Mouse (Mus musculus): ENCODE data around the gene Prkar2b.

Prkar2b gene

GRCm38 (mm10) chr12:31955843-31956242, 105.3 kb downstream of the Prkar2b start:
- DNase-seq = no peak

- DNase-seq = no peak
Observed at GRCm38 (mm10) chr12:31950659-31951031, 110.5 kb downstream of the Prkar2b start.

DNA sequence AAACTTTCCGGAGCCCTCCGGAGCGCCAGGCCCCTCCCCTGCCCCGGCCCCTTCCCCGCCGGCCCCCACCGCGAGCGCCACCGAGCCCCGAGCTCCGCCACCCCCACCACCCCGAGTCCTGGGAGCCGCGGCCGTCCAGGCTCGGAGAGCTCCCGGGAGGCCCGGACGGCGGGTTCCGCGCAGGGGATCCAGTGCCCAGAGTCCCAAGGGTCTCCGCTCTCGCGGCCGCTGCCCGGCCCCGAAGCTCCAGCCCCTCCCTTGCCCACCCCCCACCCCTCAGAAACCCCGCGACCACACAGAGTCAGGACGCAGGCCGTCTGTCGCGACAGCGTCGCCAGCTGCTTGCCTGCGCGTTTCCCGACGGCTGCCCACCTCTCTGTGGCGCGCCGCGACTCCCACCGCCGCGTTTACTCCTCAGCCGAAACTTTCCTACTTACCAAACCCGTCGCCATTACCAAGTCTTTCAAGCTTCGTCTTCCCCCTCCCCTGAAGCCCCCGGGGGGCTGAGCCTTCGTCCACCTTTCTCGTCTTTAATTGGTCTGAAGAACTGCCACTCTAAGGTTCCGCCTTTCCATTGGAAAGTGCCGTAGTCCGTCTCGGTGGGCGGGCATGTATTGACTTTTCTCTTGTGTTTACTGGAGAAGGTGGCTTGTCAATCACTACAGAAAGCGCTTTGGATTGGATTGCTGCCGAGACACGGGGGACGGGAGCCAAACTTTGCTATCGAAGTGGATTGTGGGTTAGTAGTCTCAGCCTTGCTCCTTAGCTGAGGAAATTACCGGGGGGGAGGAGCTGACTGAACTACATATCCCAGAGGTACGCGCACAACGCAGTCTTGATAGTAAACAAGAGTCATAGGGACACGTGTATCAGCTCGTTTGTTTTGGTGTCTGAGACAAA, 111.1 kb downstream of the Prkar2b start, which contains the start of gene Hbp1:
Hbp1 (minus strand) TSS at position 777 of the 900 bp plus-strand sequence.
- peak; percentile 91 for DNase-seq

GRCm38 (mm10) chr12:31949193-31949741, 111.8 kb downstream of the Prkar2b start:
- peak; percentile 84 for DNase-seq

DNA sequence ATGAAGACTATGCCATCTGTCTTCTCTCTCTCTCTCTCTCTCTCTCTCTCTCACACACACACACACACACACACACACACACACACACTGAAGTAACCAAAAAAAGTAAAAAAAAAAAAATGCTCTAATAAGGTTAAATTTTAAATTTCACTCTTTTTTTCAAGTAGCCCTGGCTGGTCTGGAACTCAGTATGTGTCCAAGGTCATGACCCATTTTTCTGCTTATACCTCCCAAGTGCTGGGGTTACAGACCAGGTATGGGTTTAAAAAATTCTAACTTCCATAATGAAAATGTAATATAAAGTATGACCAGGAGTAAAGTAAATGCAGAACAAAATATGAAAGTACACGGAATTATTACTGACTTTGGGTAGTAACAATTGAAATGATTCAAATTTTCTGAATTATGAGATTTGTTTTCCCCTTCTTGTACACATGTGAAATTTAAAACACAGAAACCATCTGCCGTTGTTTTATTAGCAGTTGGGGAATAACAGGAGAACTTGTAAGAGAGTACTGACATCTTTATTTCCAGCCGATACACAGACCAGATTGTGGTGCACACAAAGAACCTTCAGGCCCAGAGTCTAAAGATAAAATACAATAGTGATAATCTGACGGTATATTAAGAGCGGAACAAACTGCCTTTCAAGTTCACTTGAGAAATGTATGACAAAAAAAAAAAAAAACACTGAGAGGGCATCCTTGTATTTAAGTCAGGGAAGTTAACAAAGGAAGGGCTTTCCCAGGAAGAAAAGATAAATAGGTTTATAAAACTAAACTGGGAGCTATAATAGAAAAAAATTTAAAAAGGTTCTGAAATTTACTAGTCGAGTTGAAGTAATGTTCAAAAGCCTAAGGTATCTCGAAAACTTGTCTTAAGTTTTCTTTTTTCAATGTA, 112.7 kb downstream of the Prkar2b start:
- DNase-seq = no peak

DNA sequence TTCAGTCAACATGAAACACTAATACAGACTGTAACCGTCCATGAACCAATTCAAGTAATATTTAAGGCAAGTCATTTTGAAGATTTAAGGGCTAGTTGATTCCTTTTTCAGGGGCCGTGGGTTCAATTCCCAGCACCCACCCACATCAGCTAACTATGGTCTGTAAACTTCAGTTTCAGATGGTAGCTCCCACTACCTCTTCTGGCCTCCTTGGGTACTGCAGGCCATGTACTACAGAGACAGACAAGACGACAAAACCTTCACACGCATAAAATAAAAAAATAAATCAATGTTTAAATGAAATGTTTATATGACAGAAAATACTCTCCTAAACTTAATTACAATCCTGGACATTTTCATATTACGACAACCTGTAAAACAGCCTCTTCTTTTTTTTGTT, 113.6 kb downstream of the Prkar2b start:
- peak; percentile 64 for DNase-seq

- DNase-seq = no peak
Observed at GRCm38 (mm10) chr12:31944405-31944804, 116.7 kb downstream of the Prkar2b start.

- no peak for DNase-seq
Observed at GRCm38 (mm10) chr12:31943020-31943654, 118.0 kb downstream of the Prkar2b start.

DNA sequence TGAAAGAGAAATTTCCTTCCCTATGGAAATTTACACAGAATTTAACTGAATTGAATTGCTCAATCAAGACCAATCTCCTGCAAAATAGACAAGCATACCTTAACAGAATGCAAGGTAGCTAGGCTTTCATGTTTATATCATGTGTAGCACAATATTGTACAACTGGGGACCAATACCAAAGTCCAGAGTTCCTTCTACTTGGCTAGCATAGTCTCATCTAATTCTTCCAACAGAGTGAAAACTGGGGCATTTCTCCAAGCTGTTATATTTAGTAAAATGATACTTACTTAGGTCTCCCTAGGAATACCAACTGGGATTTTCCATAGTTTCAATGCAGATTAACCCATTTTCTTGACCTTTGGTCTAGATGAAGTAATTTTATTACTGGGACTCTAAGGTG, 122.1 kb downstream of the Prkar2b start:
- no peak for DNase-seq

DNA sequence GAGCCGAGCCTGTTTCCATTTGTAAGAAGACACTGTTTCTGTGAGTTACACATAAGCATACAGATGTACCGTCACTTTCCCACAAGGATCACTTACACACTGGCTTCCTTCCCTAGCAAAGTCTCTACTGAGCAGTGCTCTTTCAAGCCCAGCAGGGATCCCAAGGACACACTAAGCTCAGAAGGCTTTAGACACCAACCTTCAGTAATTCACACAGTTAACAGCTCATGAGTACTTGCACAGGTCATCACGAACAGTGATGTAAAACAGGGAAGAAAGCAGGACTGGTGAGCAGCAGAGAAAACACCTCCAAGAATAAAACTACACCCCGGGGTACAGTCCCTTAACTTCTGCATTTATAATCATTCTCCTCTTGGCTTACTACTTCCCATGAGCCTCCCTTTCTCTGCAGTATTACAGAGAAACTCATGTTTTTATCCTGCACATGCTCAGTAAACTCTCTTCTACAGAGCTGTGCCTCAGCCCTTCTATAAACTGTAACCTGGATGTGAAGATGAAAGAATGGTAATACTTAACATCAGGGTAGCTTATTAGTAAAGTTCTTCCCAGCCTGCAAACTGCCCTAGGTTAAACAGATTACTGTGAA, 122.6 kb downstream of the Prkar2b start:
- DNase-seq = no peak

DNA sequence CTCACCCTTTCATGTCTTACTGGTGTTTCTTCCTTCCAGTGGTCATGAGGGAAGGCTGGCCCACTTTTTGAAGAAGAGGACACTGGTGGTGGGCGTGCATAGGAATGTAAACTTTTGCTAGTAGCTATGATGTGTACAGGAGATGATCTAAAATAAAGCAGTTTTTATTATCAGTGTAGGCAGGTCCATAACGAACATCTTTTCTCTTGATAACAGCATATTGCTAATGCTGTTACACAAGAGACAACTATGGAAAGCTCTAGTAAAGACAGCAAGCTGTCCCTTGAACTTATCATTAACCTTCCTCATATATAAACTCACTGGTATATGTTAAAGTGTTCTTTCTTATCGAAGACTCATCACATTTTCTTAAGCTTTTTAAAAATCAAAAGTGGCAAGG, 123.5 kb downstream of the Prkar2b start:
- DNase-seq = no peak

DNA sequence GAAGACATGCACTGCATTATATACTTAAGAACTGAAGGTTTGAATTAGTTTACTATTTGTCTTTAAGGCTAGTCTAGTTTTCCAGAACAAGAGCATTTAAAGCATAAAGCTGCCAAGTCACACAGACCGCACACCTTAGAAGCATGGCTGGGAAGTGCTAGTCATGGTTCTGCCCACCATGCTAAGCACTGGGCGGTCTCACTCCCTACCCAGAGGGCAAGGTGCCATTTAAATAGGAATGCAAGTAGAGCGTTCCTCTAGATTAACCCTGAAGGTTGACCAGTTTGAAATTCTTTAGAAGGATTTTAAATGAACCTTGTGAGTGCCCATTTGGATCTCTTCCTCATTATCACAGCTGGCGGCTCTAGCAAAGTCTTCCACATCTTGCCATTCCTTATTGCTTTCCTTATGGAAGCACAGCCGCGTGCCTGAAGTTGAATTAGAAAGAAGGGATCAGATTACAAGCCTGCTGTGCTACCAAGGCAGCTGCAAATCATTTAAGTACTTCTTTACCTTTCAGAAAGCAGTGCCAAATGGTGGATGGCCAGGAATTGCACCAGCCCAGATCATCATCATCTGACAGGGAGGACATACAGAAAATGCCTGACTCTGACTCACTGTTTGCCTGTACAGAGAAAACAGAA, 124.3 kb downstream of the Prkar2b start:
- no peak for DNase-seq

DNA sequence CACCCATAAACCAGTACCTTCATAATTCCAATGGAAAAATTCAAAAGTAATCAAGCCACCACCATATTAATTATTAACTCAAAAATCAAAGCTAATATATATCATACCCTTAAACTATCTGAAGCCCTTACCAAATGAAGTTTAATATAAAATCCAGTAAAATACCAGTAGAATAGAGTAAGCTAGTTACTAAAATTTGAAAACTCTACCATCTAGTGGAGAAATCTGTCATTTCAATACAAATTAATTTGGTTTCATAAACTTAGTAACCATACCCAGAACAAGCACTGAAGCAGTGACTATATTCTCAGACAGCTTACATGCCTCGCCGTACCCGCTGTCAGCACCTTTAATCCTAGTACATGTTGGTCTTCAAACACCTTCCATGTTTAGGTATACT, 129.3 kb downstream of the Prkar2b start:
- DNase-seq = no peak

DNA sequence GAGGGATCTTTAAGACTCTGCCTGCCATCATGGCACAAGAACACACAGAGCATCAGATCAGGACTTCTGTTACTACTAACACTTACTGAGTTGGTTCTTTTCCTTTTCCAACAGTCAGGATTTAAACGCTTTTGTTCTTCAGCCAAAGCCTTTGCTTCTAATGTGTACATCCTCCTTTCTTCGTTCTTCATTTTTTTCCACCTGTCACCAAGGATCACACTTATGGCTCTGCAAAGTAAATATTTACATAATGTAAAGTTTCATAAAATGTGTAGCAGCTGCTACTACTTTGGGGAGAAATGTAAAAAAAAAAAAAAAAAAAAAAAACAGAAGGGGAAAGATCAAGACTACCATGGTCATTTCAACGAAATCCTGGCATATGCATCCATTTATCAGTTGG, 132.6 kb downstream of the Prkar2b start:
- DNase-seq = no peak

DNA sequence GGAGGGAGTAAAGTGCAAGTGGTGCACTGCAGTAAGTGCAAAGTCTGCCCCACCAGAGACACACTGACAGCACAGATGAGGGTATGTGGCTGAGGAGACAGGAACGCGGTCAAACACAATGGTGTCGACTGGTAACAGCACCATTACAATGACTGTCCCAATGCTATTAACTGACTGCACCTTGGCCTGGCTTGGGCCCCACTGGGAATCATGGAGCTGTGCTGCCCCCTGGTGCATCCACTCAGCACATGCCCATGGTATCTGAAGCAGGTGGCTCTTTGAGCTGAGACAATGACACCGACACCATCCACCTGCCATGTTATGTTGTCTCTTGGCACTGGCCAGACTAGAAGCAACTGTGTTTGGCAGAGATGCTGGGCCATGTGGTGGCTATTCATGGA, 134.4 kb downstream of the Prkar2b start:
- peak; percentile 74 for DNase-seq

DNA sequence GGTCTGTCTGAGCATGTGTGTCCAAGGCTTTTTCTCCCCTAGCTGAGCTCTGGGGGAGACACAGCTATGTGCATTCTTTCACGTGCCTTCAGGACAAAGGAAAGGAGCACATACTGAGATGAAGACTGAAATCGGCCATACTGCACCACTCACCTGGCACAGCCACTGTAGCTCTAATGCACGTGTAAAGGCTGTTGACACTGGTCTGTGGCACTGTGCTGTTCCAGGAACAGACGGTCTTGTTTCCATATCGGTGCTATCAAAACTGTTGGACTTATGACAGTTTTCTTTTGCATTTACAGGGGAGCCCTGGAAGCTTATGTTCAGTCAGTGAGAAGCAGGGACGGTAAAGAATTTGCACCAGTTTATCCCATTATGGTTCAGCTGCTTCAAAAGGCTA, 135.8 kb downstream of the Prkar2b start:
- DNase-seq = no peak

DNA sequence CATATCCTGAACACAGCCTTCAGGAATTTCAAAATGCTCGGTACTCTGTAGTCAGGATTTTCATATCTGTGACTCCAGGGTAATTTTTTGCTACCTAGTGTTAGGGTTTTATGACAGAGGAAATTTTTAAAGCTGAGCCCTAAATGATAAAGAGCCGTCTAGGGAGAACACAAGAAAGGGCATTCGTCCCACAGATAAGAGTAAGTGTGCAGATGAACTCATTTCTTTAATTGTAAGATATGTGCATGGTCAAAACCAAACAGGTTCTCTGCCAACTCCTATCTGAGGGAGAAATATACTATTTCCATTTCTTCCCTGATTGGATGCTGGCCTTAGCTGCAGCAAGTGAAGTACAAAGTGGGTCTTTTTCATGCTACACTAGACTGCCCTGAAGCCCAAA, 137.0 kb downstream of the Prkar2b start:
- no peak for DNase-seq

GRCm38 (mm10) chr12:31920464-31921405, 140.4 kb downstream of the Prkar2b start:
- no peak for DNase-seq

- DNase-seq = no peak
Observed at GRCm38 (mm10) chr12:31917245-31917644, 143.9 kb downstream of the Prkar2b start.

- no peak for DNase-seq
Observed at GRCm38 (mm10) chr12:31916691-31917090, 144.4 kb downstream of the Prkar2b start.

- DNase-seq = no peak
Observed at GRCm38 (mm10) chr12:31913614-31914013, 147.5 kb downstream of the Prkar2b start.
